Mouse (Mus musculus) MEL-GATA-1-ER (cell line): Measurements from ENCODE around the gene Specc1l.
"Not testable (repeated sequence)": the region's sequence is repeated elsewhere in the genome, so short reads cannot be mapped to it uniquely, and the experiment has no call there.

Experiments
- DNase-seq: peaks from one replicate; pipeline ENCODE4 v3.0.0-alpha.2; 2012; ENCODE audit warnings: low read depth; ENCODE audit errors: extremely low read depth

The Specc1l gene

GRCm38 (mm10) chr10:75352541-75352940 lies 140.7 kb downstream of the Specc1l start:
- no peak for DNase-seq

GRCm38 (mm10) chr10:75353838-75354241 lies 142.0 kb downstream of the Specc1l start:
- DNase-seq, result not testable (repeated sequence)

GRCm38 (mm10) chr10:75355341-75355740 lies 143.5 kb downstream of the Specc1l start:
- DNase-seq, result no peak
